Mouse (Mus musculus) heart, postnatal 10 days (tissue): ENCODE measurements around the gene Ddb1. TPM values are rescaled to one million over a fixed set of nuclear protein-coding genes. Genes with fewer than 3 reads are reported as not detected.

ENCODE experiments used
- DNase-seq, 2 experiments: peaks; one replicate each; pipeline ENCODE4 v3.0.0; 2021
- intact Hi-C: fragments of 180-260 bp; cut with DNase I; formaldehyde crosslinking; loops from one replicate; pipeline ENCODE4 v1.15.1; 2025
- total RNA-seq, 2 experiments: library from RNA; stranded (reverse); gene quantifications; 2 replicates each; pipeline ENCODE4 v1.2.3; 2021

Gene Ddb1
- total RNA-seq, 2 experiments from 2014 or later, result 216 to 231 TPM

- intact Hi-C loops, result no loop called here
- no peak for DNase-seq
Measured at GRCm38 (mm10) chr19:10656058-10656457, 50.9 kb downstream of the Ddb1 start.

GRCm38 (mm10) chr19:10657742-10658141, 52.6 kb downstream of the Ddb1 start:
- no peak for DNase-seq
- intact Hi-C loops, result no loop called here

GRCm38 (mm10) chr19:10658406-10658805, 53.3 kb downstream of the Ddb1 start:
- DNase-seq, result no peak

DNA sequence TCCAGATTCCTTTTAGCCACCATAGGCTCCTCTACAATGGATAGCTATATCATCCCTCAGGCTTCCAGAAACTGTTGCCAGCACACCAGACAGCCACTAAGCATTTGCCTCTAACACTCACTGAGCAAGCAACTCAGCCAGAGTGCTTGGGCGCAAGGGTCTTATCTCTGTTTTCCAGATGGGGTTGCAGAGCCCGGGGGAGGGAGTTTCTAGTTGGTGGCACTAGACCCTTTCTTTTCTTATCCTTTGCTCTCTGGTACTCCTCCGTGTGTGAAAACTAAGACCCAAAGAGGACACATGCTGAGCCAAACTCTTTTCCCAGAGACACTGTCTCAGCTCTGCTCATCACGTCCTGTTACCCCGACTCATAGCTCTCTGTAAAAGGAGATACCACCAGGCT, 56.2 kb downstream of the Ddb1 start:
- intact Hi-C loops, result no loop called here
- DNase-seq, result no peak

More at GRCm38 (mm10) chr19:10658406-10658805, 53.3 kb downstream of the Ddb1 start:
- intact Hi-C loops, result no loop called here

- no peak for DNase-seq
- intact Hi-C loops, result no loop called here
Measured at GRCm38 (mm10) chr19:10661919-10662318, 56.8 kb downstream of the Ddb1 start.

DNA sequence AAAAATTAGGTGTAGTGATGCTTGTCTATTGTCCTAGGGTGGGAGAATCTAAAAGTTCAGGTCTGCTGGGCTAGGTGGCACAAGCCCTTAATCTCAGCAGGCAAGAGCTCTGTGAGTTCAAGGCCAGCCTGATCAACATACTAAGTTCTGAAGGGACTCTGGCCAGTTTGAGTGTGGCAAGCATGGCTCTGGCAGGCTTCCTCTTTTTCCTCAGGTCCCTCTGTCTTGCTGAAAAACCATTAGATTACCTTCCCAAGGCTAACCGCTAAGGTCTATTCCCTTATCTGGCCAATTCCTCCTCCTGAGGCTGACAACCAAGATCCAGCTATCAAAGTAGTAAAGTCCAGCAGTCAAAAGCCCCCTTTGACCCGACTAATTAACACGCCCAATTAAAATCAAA, 57.5 kb downstream of the Ddb1 start:
- no peak for DNase-seq
- intact Hi-C loops, result no loop called here

DNA sequence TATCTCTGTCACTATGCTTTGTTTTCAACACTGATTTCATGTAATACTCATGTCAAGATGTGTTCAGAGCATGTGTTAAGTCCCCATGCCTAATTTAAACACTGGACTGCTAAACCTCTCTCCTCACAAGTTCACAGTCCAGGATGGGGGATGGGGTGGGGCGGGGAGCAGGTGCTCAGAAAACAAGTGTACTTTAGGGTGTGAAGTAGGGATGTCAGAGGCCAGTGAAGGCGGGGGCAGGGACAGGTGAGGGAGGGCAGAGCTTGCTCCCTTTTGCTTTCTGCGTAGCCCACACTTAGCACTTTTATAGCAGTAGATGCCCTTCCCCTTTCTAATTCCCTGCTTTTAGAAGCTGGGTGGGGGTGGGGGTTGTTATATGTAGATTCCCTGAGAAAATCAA, 60.0 kb downstream of the Ddb1 start:
- intact Hi-C loops, result loop anchor here (1.0 to 5.0 kb wide), 3 partner anchors 42 to 314 kb away; no protein-coding TSS in a partner anchor
- DNase-seq, result no peak

GRCm38 (mm10) chr19:10665499-10665898, 60.4 kb downstream of the Ddb1 start:
- peak; percentile 68 to 84 for DNase-seq
- intact Hi-C loops, result loop anchor here (1.0 to 5.0 kb wide), 3 partner anchors 42 to 314 kb away; no protein-coding TSS in a partner anchor

- DNase-seq, result no peak
- intact Hi-C loops, result no loop called here
Measured at GRCm38 (mm10) chr19:10671319-10671718, 66.2 kb downstream of the Ddb1 start.

DNA sequence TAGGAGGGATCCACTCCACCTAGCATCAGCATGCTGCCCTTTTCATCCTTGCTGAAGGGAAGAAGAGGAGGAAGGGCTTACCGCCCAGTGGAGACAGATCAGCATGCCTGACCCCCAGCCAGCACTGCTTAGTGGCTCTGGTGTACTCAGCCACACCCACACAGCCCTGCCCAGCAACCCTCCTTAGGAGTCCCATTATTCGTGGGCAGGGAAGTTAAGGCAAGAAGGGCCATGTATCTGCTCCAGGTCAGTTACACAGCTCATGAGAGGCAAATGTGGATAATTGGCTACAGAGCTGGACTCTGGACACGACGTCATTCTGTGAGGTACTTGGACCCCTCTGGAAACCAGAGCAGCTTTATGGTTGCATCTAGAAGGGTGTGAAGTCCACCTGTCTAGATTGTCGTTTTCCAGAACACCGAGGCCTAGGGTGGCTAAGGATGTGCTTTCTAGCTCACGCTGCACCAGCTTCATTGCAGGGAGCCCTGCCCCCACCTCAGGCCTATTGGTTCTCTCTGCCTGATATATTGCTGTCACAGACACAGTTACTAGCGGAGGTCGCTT, 66.8 kb downstream of the Ddb1 start:
- DNase-seq, result no peak
- intact Hi-C loops, result no loop called here

DNA sequence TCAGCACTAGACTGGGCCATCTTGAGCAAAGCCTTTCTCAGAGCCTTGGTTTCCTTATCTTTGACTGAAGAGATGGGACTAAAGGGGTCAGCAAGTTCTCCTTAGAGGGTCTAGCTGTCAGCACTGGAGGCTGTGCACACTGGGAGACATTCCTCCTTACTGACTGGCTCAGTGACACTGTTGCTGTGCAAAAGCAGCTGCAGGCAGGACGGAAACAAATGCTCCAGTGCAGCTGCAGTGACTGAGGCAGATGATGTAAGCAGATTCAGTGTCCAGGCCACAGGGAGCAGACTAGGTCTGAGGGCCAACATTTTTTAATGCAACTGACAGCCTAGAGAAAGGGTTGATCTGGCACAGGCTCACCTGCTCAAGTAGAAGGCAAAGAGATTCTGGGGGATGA, 68.1 kb downstream of the Ddb1 start:
- intact Hi-C loops, result no loop called here
- DNase-seq, result no peak

DNA sequence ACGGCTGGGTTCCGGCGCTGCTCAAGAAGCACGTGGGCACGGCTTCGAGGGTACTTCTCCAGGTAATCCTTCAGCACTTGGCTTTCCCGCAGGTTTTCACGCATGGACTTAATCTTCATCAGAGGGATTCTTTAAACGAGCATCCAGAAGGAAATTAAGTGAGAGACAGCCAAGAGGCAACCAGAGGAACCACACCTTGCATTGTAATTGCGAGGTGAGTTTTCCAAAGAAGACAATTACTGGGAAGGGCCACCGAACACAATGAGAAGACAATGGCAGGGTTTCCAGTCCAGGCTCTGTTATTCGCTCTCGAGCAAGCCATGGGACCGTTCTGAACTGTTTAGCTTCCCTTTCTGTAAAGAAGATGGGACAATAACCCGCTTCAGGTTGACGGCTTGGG, 71.5 kb downstream of the Ddb1 start:
- intact Hi-C loops, result no loop called here
- no peak for DNase-seq

DNA sequence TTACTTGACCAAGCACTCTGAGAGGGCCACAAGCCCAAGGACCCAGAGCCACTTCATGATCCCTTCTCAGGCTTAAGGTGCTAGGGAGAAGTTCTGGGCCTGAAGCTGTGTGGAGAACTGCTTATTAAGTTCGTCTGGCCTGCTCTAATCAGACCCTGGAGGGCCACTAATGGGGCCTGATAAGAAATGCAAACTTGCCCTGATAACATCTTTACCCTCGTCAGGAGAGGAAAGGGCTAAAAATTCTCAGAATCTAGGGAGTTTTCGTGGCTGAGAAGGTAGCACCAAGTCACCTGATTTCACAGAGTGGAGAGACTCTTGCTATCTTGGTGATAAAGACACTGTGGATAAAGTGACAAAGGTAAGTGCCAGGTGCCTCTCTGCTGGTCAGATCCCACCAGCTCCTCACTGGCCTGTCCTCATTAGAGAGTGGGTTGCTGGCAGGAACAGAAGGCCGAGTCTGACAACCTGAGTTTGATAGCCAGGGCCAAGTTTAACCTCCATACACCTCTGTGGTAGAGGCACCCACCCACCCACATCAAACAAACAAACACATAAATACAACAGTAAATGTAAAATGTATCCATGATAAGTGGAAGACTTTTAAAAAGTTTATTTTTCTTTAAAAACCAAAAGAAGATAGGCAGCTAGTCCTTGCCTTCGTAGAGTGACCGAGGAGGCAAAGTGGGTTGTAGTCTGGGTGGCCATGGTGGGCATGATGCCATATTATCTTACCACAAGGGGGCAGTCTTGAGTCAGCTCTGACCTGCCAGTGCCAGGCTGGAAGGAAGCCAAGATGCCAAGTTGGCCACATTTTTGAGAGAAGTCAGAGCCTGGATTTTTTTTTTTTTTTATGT, 73.0 kb downstream of the Ddb1 start, which contains the start of gene Pga5:
Gene Pga5, minus strand, starts transcription at position 157 of the 857 bp plus-strand sequence.
- intact Hi-C loops, result loop anchor here (1.0 kb wide), 1 partner anchor 31 kb away; no protein-coding TSS in a partner anchor
- DNase-seq, result peak; percentile 79 to 91

- DNase-seq, result no peak
- intact Hi-C loops, result loop anchor here (1.0 kb wide), 1 partner anchor 31 kb away; no protein-coding TSS in a partner anchor
Measured at GRCm38 (mm10) chr19:10678772-10679067, 73.6 kb downstream of the Ddb1 start.

Other genes starting within 250 kb of the Ddb1 start
- 10 to 100 TPM; 34.3 to 36.2 TPM for gene Syt7, start 216.2 kb upstream of the Ddb1 start, total RNA-seq
- 1 to 10 TPM; 2.2 to 7.3 TPM for gene Lrrc10b, start 147.9 kb upstream of the Ddb1 start, total RNA-seq
- gene Ppp1r32, start 122.4 kb upstream of the Ddb1 start, total RNA-seq, result under 1 TPM; 0.40 to 0.93 TPM
- gene Cpsf7, start 80.1 kb upstream of the Ddb1 start, total RNA-seq, result 10 to 100 TPM; 39.9 to 41.2 TPM
- gene Sdhaf2, start 79.2 kb upstream of the Ddb1 start, total RNA-seq, result 10 to 100 TPM; 61.9 to 67.1 TPM
- 1 to 10 TPM; 4.5 to 4.9 TPM for gene Tmem216, start 49.1 kb upstream of the Ddb1 start, total RNA-seq
- 10 to 100 TPM; 11.5 to 11.8 TPM for gene Cyb561a3, start 28.2 kb upstream of the Ddb1 start, total RNA-seq
- gene Tmem138, start 28.0 kb upstream of the Ddb1 start, total RNA-seq, result 1 to 10 TPM; 4.3 to 4.8 TPM
- gene Tkfc, start 327 bp downstream of the Ddb1 start, total RNA-seq, result 10 to 100 TPM; 10.3 to 11.1 TPM
- gene Vwce, start 28.9 kb downstream of the Ddb1 start, total RNA-seq, result under 1 TPM; 0.26 to 0.27 TPM
- not detected for gene Pga5, start 72.7 kb downstream of the Ddb1 start, total RNA-seq
- gene Vps37c, start 83.4 kb downstream of the Ddb1 start, total RNA-seq, result 10 to 100 TPM; 23.3 to 27.1 TPM
- 1 to 10 TPM in 1 of 2 experiments, under 1 TPM in 1; 0.87 to 1.1 TPM for gene Cd5, start 133.7 kb downstream of the Ddb1 start, total RNA-seq
- under 1 TPM; 0.22 to 0.52 TPM for gene Cd6, start 224.7 kb downstream of the Ddb1 start, total RNA-seq
- 1 to 10 TPM; 2.6 to 3.0 TPM for gene Slc15a3, start 234.4 kb downstream of the Ddb1 start, total RNA-seq